Mouse (Mus musculus) kidney, postnatal 14 days (tissue): ENCODE measurements around the gene Exoc3l.

ENCODE experiments used
- DNase-seq: peaks from one replicate; pipeline ENCODE4 v3.0.0; 2022; ENCODE audit warnings: mixed read lengths

Gene Exoc3l

GRCm38 (mm10) chr8:105290554-105291314 lies 5.2 kb downstream of the Exoc3l start:
- DNase-seq: peak; percentile 91

- DNase-seq: peak; percentile 42
Observed at GRCm38 (mm10) chr8:105289805-105290460, 6.0 kb downstream of the Exoc3l start, which contains the start of gene 4931428F04Rik. 4931428F04Rik (minus strand) TSS chr8:105289864.

GRCm38 (mm10) chr8:105288958-105289732 lies 6.8 kb downstream of the Exoc3l start:
- DNase-seq: peak; percentile 93

- no peak for DNase-seq
Observed at GRCm38 (mm10) chr8:105288231-105288630, 7.7 kb downstream of the Exoc3l start.

DNA sequence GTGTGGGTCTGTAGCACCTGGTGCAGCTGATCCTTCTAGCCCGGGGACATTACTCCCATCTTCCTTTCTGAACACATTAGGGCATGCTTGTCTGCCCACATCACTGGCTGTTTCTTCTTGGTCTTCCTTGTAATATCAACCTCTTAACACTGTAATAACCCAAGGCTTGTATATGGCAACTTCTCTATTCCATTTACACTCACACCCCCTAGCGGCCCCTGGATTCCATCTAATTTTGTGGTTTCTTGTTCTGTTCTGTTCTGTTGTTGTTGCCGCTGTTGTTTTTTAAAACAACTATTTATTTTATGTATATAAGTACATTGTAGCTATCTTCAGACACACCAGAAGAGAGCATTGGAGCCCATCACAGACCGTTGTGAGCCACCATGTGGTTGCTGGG lies 9.0 kb downstream of the Exoc3l start:
- no peak for DNase-seq

GRCm38 (mm10) chr8:105285514-105285913 lies 10.4 kb downstream of the Exoc3l start:
- no peak for DNase-seq

GRCm38 (mm10) chr8:105283074-105283473 lies 12.8 kb downstream of the Exoc3l start:
- DNase-seq: peak; percentile 59

GRCm38 (mm10) chr8:105282239-105282638 lies 13.7 kb downstream of the Exoc3l start:
- DNase-seq: no peak

DNA sequence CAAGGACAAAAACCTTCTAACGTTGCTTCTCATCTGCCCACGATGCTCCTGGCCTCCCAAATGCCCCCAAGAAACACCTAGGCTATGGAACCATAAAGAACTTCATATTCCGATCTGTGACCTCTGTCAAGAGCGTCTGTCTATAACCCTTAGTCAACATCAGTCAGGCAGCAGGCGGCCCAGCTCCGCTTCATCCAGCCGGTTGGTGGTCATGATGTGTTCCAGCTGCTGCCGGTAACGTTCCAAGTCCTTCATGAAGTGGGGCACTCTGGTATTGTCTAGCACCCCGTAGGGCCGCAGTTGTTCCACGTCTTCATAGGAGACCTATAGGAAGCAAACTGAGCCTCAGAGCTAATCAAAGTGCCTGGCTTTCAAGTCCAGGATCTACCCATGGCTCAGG lies 14.1 kb downstream of the Exoc3l start:
- no peak for DNase-seq

GRCm38 (mm10) chr8:105280567-105280966 lies 15.3 kb downstream of the Exoc3l start:
- DNase-seq: no peak

DNA sequence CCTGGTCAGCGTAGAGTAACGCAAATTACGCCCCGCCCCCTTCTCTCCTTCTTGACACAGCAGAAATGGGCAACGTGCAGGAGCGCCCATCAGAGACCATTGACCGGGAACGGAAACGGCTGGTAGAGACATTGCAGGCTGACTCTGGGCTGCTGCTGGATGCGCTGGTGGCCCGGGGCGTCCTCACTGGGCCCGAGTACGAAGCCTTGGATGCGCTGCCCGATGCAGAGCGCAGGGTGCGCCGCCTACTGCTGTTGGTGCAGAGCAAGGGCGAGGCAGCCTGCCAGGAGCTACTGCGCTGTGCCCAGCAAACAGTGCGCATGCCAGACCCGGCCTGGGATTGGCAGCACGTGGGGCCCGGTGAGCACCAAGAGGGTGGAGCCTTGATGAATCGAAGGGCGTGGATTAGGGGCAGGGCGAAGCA lies 17.0 kb downstream of the Exoc3l start:
- DNase-seq: peak; percentile 85

DNA sequence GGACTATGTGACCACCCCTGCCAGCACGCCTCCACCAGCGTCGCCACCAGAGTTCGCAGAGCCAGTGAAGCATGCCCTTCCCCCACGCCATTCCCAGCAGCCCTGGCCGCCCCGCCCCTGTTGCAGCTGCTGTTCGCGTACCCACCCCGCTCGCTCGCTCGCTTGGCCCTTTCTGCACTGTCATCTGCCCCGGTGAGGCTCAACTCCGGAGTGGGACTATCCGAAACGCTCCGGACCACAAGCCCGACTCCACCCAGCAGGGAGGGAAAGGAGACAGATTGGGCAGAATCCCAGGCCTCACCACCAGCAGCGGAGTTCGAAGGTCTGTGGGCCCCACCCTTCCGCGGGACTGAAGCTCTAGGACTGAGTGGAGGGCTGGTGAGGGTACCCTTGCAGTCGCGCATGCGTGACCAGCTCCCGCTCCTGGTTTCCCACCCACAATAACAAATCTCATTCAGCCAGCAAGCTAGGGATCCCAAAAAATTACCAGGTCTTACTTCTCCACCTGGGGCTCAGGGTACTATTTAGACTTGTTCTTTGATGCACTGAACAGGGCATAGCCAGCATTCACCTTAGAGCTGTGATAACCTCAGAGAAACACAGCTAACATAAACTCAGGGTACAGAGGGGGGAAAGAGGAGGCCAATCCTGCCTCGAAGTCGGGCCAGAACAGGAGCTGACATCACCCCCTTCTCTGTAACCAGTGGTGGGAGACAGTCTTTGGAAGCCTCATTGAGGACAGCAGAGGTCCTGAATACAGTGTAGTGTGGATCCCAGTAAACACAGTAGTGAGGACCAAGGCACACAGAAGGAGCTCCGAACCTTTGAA lies 19.4 kb downstream of the Exoc3l start:
- DNase-seq: peak; percentile 59

GRCm38 (mm10) chr8:105275840-105276239 lies 20.1 kb downstream of the Exoc3l start, which contains the start of gene Nol3:
Nol3 (plus strand) TSS chr8:105276140.
- DNase-seq: no peak

- DNase-seq: no peak
Observed at GRCm38 (mm10) chr8:105275387-105275786, 20.5 kb downstream of the Exoc3l start.

- DNase-seq: no peak
Observed at GRCm38 (mm10) chr8:105270916-105271186, 25.1 kb downstream of the Exoc3l start.

DNA sequence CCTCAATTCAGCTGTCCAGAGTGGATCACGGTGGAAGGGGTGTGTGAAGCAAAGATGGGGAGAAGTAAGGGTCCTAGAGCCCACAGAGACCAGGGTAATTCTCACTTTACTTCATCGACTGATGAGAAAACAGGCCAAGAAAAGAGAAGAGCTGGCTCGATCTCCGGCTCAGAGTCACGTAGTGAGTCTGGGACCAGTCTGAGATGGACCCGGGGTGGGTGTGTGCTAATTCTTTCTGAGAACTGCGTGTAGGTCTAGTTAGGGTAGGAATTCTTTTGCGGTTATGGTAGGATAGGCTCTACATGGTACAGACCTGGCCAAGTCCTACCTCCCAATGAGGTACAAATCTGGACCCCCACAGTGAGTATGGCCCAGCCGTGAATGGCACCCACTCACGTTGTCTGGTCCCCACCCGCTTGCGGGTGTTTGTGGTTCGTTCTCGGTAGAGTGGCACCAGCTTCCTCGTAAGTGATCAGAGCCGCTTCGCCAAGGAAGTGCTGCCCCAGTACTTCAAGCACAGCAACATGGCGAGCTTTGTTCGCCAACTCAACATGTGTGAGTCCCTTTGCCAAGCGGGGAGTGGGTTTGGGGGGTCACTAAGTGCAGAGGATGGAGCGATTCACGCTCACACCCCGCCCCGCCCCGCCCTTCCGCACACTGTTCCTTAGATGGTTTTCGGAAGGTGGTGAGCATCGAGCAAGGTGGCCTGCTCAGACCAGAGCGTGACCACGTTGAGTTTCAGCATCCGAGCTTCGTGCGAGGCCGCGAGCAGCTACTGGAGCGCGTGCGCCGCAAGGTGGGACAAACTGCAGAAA lies 25.6 kb downstream of the Exoc3l start:
- DNase-seq: no peak

- peak; percentile 75 for DNase-seq
Observed at GRCm38 (mm10) chr8:105269461-105269947, 26.4 kb downstream of the Exoc3l start, which contains the start of gene Hsf4. Hsf4 (plus strand) TSS chr8:105269801.

GRCm38 (mm10) chr8:105269075-105269458 lies 26.8 kb downstream of the Exoc3l start:
- DNase-seq: peak; percentile 44

DNA sequence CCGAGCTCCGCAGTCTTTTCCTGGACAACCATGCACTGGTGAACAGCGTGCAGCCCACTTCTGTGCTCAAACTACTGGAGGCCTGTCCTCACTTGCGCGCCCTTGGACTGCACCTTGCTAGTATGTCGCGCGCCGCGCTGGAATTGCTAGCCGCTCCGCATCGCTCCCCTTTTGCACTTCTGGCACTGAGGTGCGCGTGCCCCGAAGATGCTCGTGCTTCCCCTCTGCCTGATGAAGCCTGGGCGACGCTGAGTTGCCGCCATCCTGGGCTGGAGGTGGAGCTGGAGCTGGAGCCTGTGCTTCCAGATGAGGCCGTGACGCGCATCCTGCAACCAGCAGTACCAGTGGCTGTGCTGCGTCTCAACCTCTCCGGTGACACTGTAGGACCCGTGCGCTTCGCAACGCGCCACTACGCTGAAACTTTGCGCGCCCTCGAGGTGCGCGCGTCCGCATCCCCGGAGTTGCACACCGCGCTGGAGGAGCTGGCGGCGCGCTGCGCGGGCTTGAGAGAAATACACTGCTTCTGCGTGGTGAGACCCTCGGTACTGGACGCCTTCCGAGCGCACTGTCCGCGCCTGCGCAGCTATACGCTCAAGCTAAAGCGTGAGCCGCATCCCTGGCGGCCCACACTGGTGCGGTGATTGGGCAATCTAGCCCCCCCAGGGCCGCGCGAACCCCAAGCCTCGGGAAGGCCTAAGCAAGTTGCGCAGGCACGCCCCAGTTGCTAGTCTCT lies 27.4 kb downstream of the Exoc3l start:
- peak; percentile 41 for DNase-seq

- DNase-seq: no peak
Observed at GRCm38 (mm10) chr8:105266775-105267174, 29.1 kb downstream of the Exoc3l start.

GRCm38 (mm10) chr8:105265128-105265527 lies 30.8 kb downstream of the Exoc3l start:
- peak; percentile 42 for DNase-seq
